Mouse (Mus musculus): ENCODE measurements around the gene Tada3. TPM values are rescaled to one million over a fixed set of nuclear protein-coding genes. Genes with fewer than 3 reads are reported as not detected.
"Not testable (repeated sequence)": the region's sequence is repeated elsewhere in the genome, so short reads cannot be mapped to it uniquely, and the experiment has no call there.

The Tada3 gene
- total RNA-seq, 2 experiments from 2014 or later = 31.9 to 36.1 TPM

DNA sequence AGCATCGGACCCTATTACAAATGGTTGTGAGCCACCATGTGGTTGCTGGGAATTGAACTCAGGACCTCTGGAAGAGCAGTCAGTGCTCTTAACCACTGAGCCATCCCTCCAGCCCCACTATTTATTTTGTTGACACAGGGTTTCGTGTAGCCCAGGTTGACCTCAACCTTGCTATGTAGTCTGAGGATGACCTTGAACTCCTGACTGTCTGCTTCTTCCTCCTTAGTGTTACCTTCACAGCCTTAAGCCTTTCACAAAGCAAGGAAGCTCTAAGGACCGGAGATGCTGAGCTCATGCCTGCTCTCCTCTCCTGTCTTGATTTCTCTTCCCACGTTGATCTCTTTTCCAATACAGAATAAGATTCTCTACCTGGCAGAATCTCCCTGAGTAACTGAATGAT, 30.8 kb downstream of the Tada3 start:
- DNase-seq (ENCODE audit: low spot score in 2 of 2) = no peak

- peak; percentile 58 to 68 for DNase-seq (ENCODE audit: low spot score in 2 of 2)
Observed at GRCm38 (mm10) chr6:113344321-113344720, 33.4 kb downstream of the Tada3 start.

DNA sequence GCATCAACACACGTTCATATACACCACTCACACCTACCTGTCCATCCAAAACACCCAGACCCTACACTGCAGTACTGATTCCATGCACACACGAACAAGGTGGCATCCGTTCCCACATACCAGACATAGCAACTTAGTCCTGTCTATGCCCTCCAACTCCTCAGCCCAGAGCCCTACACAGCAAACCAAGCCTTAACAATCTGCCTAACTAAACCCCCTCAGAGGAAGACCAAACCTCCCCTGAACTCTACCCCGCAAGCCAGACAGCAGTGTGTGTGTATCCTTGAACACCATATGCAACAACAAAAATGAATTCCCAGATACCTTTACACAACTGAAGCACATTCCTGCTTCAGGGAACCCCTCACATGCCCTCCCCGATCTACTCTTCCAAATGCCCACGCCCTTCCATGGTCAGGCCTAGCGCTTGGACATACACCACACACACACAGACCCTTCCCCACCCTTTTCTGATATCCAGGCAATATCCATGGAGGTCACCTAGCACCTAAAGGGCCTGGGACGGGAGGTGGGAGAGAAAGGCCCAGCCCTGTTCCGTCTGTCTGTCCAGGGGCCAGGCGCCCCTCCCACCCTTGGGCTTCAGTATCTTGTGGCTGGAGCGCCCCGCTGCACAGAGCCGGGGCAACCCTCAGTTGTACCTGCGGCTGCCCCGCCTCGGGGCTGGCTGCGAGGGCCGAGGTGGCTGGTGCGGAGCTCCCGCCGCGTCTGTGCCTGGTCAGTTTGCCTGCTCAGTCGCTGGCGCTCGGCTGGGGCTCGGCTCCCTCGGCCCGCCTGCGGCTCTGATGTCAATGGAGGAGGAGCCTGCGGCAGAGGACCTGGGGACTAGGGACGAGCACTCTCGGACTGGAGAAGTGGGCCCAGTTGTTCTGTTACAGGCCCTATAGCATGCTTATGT, 34.2 kb downstream of the Tada3 start, which contains the start of gene Camk1:
Camk1 (minus strand) TSS at position 808 of the 916 bp plus-strand sequence.
- peak; percentile 82 to 84 for DNase-seq (ENCODE audit: low spot score in 2 of 2)

GRCm38 (mm10) chr6:113342297-113342696, 35.4 kb downstream of the Tada3 start:
- no peak for DNase-seq (ENCODE audit: low spot score in 2 of 2)

DNA sequence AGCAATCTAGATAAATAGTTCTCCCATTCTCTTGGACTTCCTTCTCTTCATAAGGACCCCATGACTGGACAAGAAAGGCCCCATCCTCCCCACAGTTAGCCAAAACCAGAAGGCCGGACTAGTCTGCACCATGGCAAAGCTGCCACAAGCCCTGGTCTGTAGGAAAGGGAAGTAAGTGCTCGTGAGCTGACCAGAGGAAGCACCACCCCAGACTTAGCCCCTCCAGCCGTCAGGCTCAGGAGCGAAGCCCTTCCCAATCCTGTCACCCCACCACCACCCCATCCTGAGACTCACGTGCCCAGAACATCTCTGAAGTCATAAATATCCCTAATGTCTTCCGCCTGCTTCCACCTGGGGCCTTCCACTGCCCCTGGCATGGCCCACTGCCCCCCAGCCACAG, 36.1 kb downstream of the Tada3 start:
- no peak for DNase-seq (ENCODE audit: low spot score in 2 of 2)

GRCm38 (mm10) chr6:113336852-113337620, 40.6 kb downstream of the Tada3 start:
- peak in 1 of 2 experiments; percentile 44 for DNase-seq (ENCODE audit: low spot score in 2 of 2)

DNA sequence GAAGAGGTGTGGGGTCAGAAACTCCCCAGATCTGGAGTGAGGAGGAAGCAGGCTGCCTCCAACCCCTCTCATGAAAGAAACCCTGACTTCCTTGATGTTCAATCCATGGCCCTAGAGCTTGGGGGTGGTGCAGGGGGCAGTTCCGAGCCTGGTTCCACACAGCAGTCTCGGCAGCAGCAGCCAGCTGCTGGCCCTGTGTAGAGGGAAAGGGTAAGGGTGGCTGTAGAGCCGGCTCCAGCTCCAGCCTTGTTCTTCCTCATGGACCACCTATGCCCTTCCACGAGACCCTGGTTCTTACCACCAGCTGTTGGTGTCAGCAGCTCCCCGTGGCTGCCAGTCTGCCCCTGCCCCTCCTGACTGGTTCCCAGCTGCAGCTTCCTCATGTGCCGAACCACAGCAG, 43.5 kb downstream of the Tada3 start:
- DNase-seq (ENCODE audit: low spot score in 2 of 2) = no peak

- no peak for DNase-seq (ENCODE audit: low spot score in 2 of 2)
Observed at GRCm38 (mm10) chr6:113333137-113333950, 44.3 kb downstream of the Tada3 start.

- DNase-seq (ENCODE audit: low spot score in 2 of 2) = not testable (repeated sequence)
Observed at GRCm38 (mm10) chr6:113332734-113333133, 44.9 kb downstream of the Tada3 start.

DNA sequence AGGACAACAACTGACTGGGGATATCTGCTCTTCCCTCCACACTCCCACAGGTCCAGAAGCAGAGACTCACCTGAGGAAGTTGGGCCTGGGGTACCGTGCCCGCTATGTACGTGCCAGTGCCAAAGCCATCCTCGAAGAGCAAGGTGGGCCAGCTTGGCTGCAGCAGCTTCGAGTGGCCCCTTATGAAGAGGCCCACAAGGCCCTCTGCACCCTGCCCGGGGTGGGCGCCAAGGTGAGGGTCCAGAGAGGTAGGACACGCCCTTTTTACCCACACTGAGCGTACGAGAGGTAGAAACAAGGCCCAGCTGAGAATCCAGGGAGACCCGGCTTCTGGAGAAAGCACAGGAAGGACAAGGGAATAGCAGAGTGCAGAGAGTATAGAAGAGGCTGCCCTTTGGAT, 46.0 kb downstream of the Tada3 start:
- no peak for DNase-seq (ENCODE audit: low spot score in 2 of 2)

DNA sequence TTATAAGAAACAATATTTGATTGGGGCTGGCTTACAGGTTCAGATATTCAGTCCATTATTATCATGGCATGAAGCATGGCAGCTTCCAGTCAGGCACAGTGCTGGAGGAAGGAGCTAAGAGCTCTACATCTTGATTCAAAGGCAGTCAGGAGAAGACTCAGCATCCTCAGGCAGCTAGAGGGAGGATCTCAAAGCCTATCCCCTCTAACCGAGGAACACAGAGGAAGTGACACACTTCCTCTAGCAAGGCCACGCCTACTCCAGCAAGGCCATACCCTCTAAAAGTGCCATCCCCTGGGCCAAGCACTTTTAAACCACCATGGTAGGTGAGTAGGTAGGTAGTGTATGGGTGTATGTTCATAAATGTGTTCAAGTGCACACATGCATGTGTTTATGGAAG, 47.1 kb downstream of the Tada3 start:
- no peak for DNase-seq (ENCODE audit: low spot score in 2 of 2)

DNA sequence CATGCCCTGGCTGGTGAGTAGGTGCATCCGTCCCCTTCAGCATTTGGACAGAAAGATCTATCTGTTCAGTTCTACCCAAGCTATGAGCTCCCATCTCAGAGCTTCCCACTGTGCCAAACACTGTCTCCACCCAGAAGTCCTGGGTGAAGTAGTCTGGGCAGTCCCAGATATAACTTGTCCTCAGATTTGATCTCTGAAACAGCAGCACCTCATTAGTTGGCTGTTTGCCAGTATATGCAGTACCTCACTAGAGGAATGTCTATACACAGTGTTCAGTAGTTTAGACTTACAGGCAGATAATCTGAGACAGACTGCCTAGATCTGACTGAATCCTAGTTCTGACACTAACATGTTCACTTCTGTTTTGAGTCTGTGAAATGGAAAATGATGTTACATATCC, 48.3 kb downstream of the Tada3 start:
- DNase-seq (ENCODE audit: low spot score in 2 of 2) = no peak

- DNase-seq (ENCODE audit: low spot score in 2 of 2) = peak; percentile 91 to 94
Observed at GRCm38 (mm10) chr6:113326533-113327315, 51.0 kb downstream of the Tada3 start, which contains the start of gene Ogg1. Gene Ogg1, plus strand, starts transcription at chr6:113326972.

Small RNA genes within 50 kb of the gene (microRNA-seq; reads per million reads assigned to microRNA genes)
- gene Gm24387 (ENCODE audit: borderline number of aligned reads in 2 of 2) = 0 reads per million in 2 experiments

Other genes with a start within 250 kb of the Tada3 start
- gene Lhfpl4, start 182.5 kb downstream of the Tada3 start, total RNA-seq (2021) = 1 to 10 TPM; 4.1 to 4.3 TPM
- gene Mtmr14, start 140.0 kb downstream of the Tada3 start, total RNA-seq (2021) = 10 to 100 TPM; 18.2 to 18.4 TPM
- gene Cpne9, start 95.6 kb downstream of the Tada3 start, total RNA-seq (2021) = 1 to 10 TPM; 2.8 to 4.4 TPM
- gene Brpf1, start 70.7 kb downstream of the Tada3 start, total RNA-seq (2021) = 10 to 100 TPM; 25.4 to 26.4 TPM
- gene Ogg1, start 50.9 kb downstream of the Tada3 start, total RNA-seq (2021) = 10 to 100 TPM in 1 of 2 experiments, 1 to 10 TPM in 1; 10.0 to 10.3 TPM
- 10 to 100 TPM; 53.1 to 55.4 TPM for gene Camk1, start 33.9 kb downstream of the Tada3 start, total RNA-seq (2021)
- gene Arpc4, start 232 bp upstream of the Tada3 start, total RNA-seq (2021) = 100 to 1,000 TPM; 184 to 190 TPM
- gene Ttll3, start 11.4 kb upstream of the Tada3 start, total RNA-seq (2021) = 1 to 10 TPM; 3.0 to 4.0 TPM
- 1 to 10 TPM; 6.3 to 8.5 TPM for gene Rpusd3, start 41.5 kb upstream of the Tada3 start, total RNA-seq (2021)
- 100 to 1,000 TPM; 321 to 750 TPM for gene Cidec, start 57.9 kb upstream of the Tada3 start, total RNA-seq (2021)
- gene Jagn1, start 64.7 kb upstream of the Tada3 start, total RNA-seq (2021) = 10 to 100 TPM; 47.2 to 49.7 TPM
- 1 to 10 TPM in 1 of 2 experiments, under 1 TPM in 1; 0.83 to 2.6 TPM for gene Il17re, start 80.6 kb upstream of the Tada3 start, total RNA-seq (2021)
- gene Il17rc, start 93.5 kb upstream of the Tada3 start, total RNA-seq (2021) = 10 to 100 TPM; 19.9 to 26.9 TPM
- gene Creld1, start 105.4 kb upstream of the Tada3 start, total RNA-seq (2021) = 10 to 100 TPM; 53.7 to 55.8 TPM
- under 1 TPM in 1 of 2 experiments, not detected in 1; 0.32 TPM for gene Prrt3, start 124.0 kb upstream of the Tada3 start, total RNA-seq (2021)
- 100 to 1,000 TPM in 1 of 2 experiments, 10 to 100 TPM in 1; 89.8 to 107 TPM for gene Emc3, start 153.8 kb upstream of the Tada3 start, total RNA-seq (2021)
- gene Fancd2, start 153.8 kb upstream of the Tada3 start, total RNA-seq (2021) = under 1 TPM; 0.19 to 0.43 TPM
- not detected for gene Fancd2os, start 222.8 kb upstream of the Tada3 start, total RNA-seq (2021)
- gene Brk1, start 226.9 kb upstream of the Tada3 start, total RNA-seq (2021) = 100 to 1,000 TPM; 150 to 205 TPM
- 10 to 100 TPM; 20.9 to 21.4 TPM for gene Vhl, start 246.1 kb upstream of the Tada3 start, total RNA-seq (2021)

All from adrenal gland, adult 18-20 months (tissue).